Mouse (Mus musculus): ENCODE data around the gene Cenpp. TPM values are rescaled to one million over a fixed set of nuclear protein-coding genes. Genes with fewer than 3 reads are reported as not detected.
A peak's percentile ranks its signal among the peaks of the same experiment; 100 is the strongest.

Gene Cenpp
- polyA plus RNA-seq, 1 experiment from 2014 or later, result 19.8 TPM

GRCm38 (mm10) chr13:49472676-49473005 is 179.9 kb downstream of the Cenpp start:
- H3K9ac ChIP-seq, result no peak overlapping the region
- no peak overlapping the region for H3K27ac ChIP-seq (replicated peaks)
- peaks cover 8% of the 10 kb centered on the region for H3K4me1 ChIP-seq
- 94% methylated on average over 6 of the region's 6 CpGs for WGBS
- ATAC-seq (ENCODE audit: insufficient number of reproducible peaks, low FRiP score, low TSS enrichment, low read depth), result no peak
- H3K4me3 ChIP-seq (replicated peaks), result no peak overlapping the region
- H3K9me3 ChIP-seq (replicated peaks), result no peaks in the 10 kb centered on the region
- H3K27me3 ChIP-seq, result no peaks in the 10 kb centered on the region
- no peaks in the 10 kb centered on the region for H3K36me3 ChIP-seq
- H3K4me2 ChIP-seq (replicated peaks), result no peak overlapping the region

- H3K27ac ChIP-seq (replicated peaks), result no peak overlapping the region
- H3K9ac ChIP-seq, result no peak overlapping the region
- H3K36me3 ChIP-seq, result no peaks in the 10 kb centered on the region
- H3K4me1 ChIP-seq, result peaks cover 13% of the 10 kb centered on the region
- H3K27me3 ChIP-seq, result no peaks in the 10 kb centered on the region
- no peak overlapping the region for H3K4me3 ChIP-seq (replicated peaks)
- WGBS, result 60% methylated on average over 4 of the region's 4 CpGs
- H3K9me3 ChIP-seq (replicated peaks), result no peaks in the 10 kb centered on the region
- ATAC-seq (ENCODE audit: insufficient number of reproducible peaks, low FRiP score, low TSS enrichment, low read depth), result no peak
- no peak overlapping the region for H3K4me2 ChIP-seq (replicated peaks)
Measured at GRCm38 (mm10) chr13:49471981-49472675, 180.5 kb downstream of the Cenpp start.

- H3K27ac ChIP-seq (replicated peaks), result no peak overlapping the region
- no peak overlapping the region for H3K4me2 ChIP-seq (replicated peaks)
- no peak overlapping the region for H3K9ac ChIP-seq
- ATAC-seq (ENCODE audit: insufficient number of reproducible peaks, low FRiP score, low TSS enrichment, low read depth), result no peak
- 62% methylated on average over 4 of the region's 4 CpGs for WGBS
- no peaks in the 10 kb centered on the region for H3K27me3 ChIP-seq
- H3K36me3 ChIP-seq, result no peaks in the 10 kb centered on the region
- H3K4me3 ChIP-seq (replicated peaks), result no peak overlapping the region
- peaks cover 19% of the 10 kb centered on the region for H3K4me1 ChIP-seq
- H3K9me3 ChIP-seq (replicated peaks), result no peaks in the 10 kb centered on the region
Measured at GRCm38 (mm10) chr13:49470806-49471205, 181.8 kb downstream of the Cenpp start.

GRCm38 (mm10) chr13:49470319-49470718 is 182.3 kb downstream of the Cenpp start:
- no peaks in the 10 kb centered on the region for H3K9me3 ChIP-seq (replicated peaks)
- no peak overlapping the region for H3K4me3 ChIP-seq (replicated peaks)
- 89% methylated on average over 4 of the region's 4 CpGs for WGBS
- no peak overlapping the region for H3K4me2 ChIP-seq (replicated peaks)
- peaks cover 23% of the 10 kb centered on the region for H3K4me1 ChIP-seq
- no peaks in the 10 kb centered on the region for H3K27me3 ChIP-seq
- no peak overlapping the region for H3K9ac ChIP-seq
- H3K36me3 ChIP-seq, result peaks cover 4% of the 10 kb centered on the region; the same call in 1 of the 2 replicates
- H3K27ac ChIP-seq (replicated peaks), result no peak overlapping the region
- no peak for ATAC-seq (ENCODE audit: insufficient number of reproducible peaks, low FRiP score, low TSS enrichment, low read depth)

- H3K4me2 ChIP-seq (replicated peaks), result no peak overlapping the region
- H3K4me1 ChIP-seq, result peaks cover 23% of the 10 kb centered on the region
- 82% methylated on average over 5 of the region's 5 CpGs for WGBS
- H3K27ac ChIP-seq (replicated peaks), result no peak overlapping the region
- no peak overlapping the region for H3K9ac ChIP-seq
- no peak for ATAC-seq (ENCODE audit: insufficient number of reproducible peaks, low FRiP score, low TSS enrichment, low read depth)
- no peaks in the 10 kb centered on the region for H3K9me3 ChIP-seq (replicated peaks)
- no peaks in the 10 kb centered on the region for H3K27me3 ChIP-seq
- H3K36me3 ChIP-seq, result peaks cover 10% of the 10 kb centered on the region; the same call in 1 of the 2 replicates
- H3K4me3 ChIP-seq (replicated peaks), result no peak overlapping the region
Measured at GRCm38 (mm10) chr13:49469002-49469401, 183.6 kb downstream of the Cenpp start.

- no peak for ATAC-seq (ENCODE audit: insufficient number of reproducible peaks, low FRiP score, low TSS enrichment, low read depth)
- Histone ChIP-seq H3K9ac (no peak overlapping the region), H3K4me3 (replicated peaks) (no peak overlapping the region), H3K4me2 (replicated peaks) (no peak overlapping the region), H3K27me3 (no peaks in the 10 kb centered on the region), H3K4me1 (peaks cover 23% of the 10 kb centered on the region), H3K27ac (replicated peaks) (peak overlapping the region; percentile 91), H3K9me3 (replicated peaks) (no peaks in the 10 kb centered on the region), H3K36me3 (peaks cover 17% of the 10 kb centered on the region)
- 36% methylated on average over 2 of the region's 2 CpGs for WGBS
Measured at GRCm38 (mm10) chr13:49467585-49467984, 185.0 kb downstream of the Cenpp start.

GRCm38 (mm10) chr13:49466393-49467075 is 186.1 kb downstream of the Cenpp start:
- peak; percentile 88 for ATAC-seq (ENCODE audit: insufficient number of reproducible peaks, low FRiP score, low TSS enrichment, low read depth)
- peak overlapping the region; percentile 91 for H3K27ac ChIP-seq (replicated peaks)
- no peaks in the 10 kb centered on the region for H3K9me3 ChIP-seq (replicated peaks)
- H3K36me3 ChIP-seq, result peaks cover 23% of the 10 kb centered on the region
- no peak overlapping the region for H3K4me2 ChIP-seq (replicated peaks)
- H3K9ac ChIP-seq, result no peak overlapping the region
- H3K27me3 ChIP-seq, result no peaks in the 10 kb centered on the region
- 27% methylated on average over 11 of the region's 11 CpGs for WGBS
- peaks cover 23% of the 10 kb centered on the region for H3K4me1 ChIP-seq
- no peak overlapping the region for H3K4me3 ChIP-seq (replicated peaks)

GRCm38 (mm10) chr13:49465875-49466274 is 186.7 kb downstream of the Cenpp start:
- ATAC-seq (ENCODE audit: insufficient number of reproducible peaks, low FRiP score, low TSS enrichment, low read depth), result no peak
- 91% methylated on average over 4 of the region's 4 CpGs for WGBS
- no peaks in the 10 kb centered on the region for H3K27me3 ChIP-seq
- no peak overlapping the region for H3K4me2 ChIP-seq (replicated peaks)
- peak overlapping the region; percentile 91 for H3K27ac ChIP-seq (replicated peaks)
- H3K36me3 ChIP-seq, result peaks cover 25% of the 10 kb centered on the region
- no peaks in the 10 kb centered on the region for H3K9me3 ChIP-seq (replicated peaks)
- H3K9ac ChIP-seq, result no peak overlapping the region
- no peak overlapping the region for H3K4me3 ChIP-seq (replicated peaks)
- H3K4me1 ChIP-seq, result peaks cover 19% of the 10 kb centered on the region

- no peak overlapping the region for H3K9ac ChIP-seq
- ATAC-seq (ENCODE audit: insufficient number of reproducible peaks, low FRiP score, low TSS enrichment, low read depth), result no peak
- no peaks in the 10 kb centered on the region for H3K9me3 ChIP-seq (replicated peaks)
- 98% methylated on average over 2 of the region's 2 CpGs for WGBS
- no peak overlapping the region for H3K4me3 ChIP-seq (replicated peaks)
- H3K27ac ChIP-seq (replicated peaks), result no peak overlapping the region
- peaks cover 33% of the 10 kb centered on the region for H3K36me3 ChIP-seq
- H3K4me1 ChIP-seq, result peaks cover 18% of the 10 kb centered on the region
- no peaks in the 10 kb centered on the region for H3K27me3 ChIP-seq
- no peak overlapping the region for H3K4me2 ChIP-seq (replicated peaks)
Measured at GRCm38 (mm10) chr13:49462921-49463320, 189.7 kb downstream of the Cenpp start.

- no peaks in the 10 kb centered on the region for H3K27me3 ChIP-seq
- H3K27ac ChIP-seq (replicated peaks), result 0 out of 2 replicates have a peak overlapping the region, but pooled peaks have one; percentile 45
- 85% methylated on average over 15 of the region's 15 CpGs for WGBS
- no peak overlapping the region for H3K4me2 ChIP-seq (replicated peaks)
- H3K4me3 ChIP-seq (replicated peaks), result no peak overlapping the region
- no peak for ATAC-seq (ENCODE audit: insufficient number of reproducible peaks, low FRiP score, low TSS enrichment, low read depth)
- H3K4me1 ChIP-seq, result 0 out of 2 replicates have a peak, but pooled peaks cover 5% of the 10 kb centered on the region
- peaks cover 37% of the 10 kb centered on the region for H3K36me3 ChIP-seq
- no peak overlapping the region for H3K9ac ChIP-seq
- no peaks in the 10 kb centered on the region for H3K9me3 ChIP-seq (replicated peaks)
Measured at GRCm38 (mm10) chr13:49461458-49462132, 191.0 kb downstream of the Cenpp start.

GRCm38 (mm10) chr13:49460692-49461414 is 191.7 kb downstream of the Cenpp start:
- Histone ChIP-seq H3K9me3 (replicated peaks) (no peaks in the 10 kb centered on the region), H3K4me2 (replicated peaks) (no peak overlapping the region), H3K9ac (no peak overlapping the region), H3K4me1 (0 out of 2 replicates have a peak, but pooled peaks cover 4% of the 10 kb centered on the region), H3K36me3 (peaks cover 37% of the 10 kb centered on the region), H3K4me3 (replicated peaks) (no peak overlapping the region), H3K27ac (replicated peaks) (peak overlapping the region; percentile 45), H3K27me3 (no peaks in the 10 kb centered on the region)
- no peak for ATAC-seq (ENCODE audit: insufficient number of reproducible peaks, low FRiP score, low TSS enrichment, low read depth)
- 71% methylated on average over 5 of the region's 5 CpGs for WGBS

All from embryonic facial prominence, embryonic 15.5 days (tissue).